Mouse (Mus musculus) megakaryocyte-erythroid progenitor cell, adult 5-6 weeks (primary cell): ENCODE measurements at regions not wholly inside any gene's neighbourhood (a gene's known extent, or its start where the extent isn't known, plus 50 kb on each side); places are given as distances from the start of the nearest gene placed in this dataset.
"Not testable (repeated sequence)": the region's sequence is repeated elsewhere in the genome, so short reads cannot be mapped to it uniquely, and the experiment has no call there.

Source experiments
- ATAC-seq: replicated peaks from 2 replicates; pipeline ENCODE4 v1.8.0; 2016; ENCODE audit warnings: mild to moderate bottlenecking, inconsistent platforms; ENCODE audit not compliant: severe bottlenecking, poor library complexity, low FRiP score, low TSS enrichment

DNA sequence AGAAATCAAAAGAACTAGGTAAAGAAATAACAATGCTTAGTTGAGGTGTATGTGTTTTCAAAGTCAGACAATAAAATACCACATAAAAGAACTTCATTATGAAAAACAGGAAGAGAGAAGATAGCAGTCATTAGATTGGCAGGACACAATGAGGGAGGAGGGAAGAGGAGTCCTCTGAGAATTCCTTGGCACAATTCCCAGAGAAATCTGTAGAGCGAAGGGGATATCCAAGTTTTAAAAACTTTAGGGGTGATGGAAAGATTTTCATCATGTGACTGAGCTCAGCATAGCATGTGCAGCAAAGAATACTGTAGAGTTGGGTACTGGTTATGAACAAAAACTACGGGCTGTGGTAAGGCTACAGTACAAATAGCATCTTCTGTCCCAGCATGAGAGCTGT lies 141.3 kb upstream of the Ddhd1 start:
- ATAC-seq, result no peak

DNA sequence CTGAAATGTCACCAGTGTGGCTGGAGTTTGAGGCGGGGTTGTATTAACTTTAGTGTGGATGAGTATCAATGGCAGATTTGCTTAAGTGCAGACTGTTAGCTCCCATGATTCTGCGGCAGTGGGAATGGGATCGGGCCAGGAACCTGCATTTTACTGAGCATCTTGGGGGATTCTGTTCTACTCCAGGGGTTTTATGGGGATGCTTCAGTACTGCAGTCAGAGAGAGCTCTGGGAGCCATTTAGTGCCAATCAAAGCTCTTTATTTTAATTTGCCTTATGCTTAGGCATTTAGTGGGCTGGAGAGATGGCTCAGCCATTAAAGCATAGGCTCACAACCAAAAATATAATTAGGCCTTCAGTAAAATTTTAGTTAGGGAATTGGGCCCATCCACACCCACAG lies 148.0 kb upstream of the Ddhd1 start:
- ATAC-seq, result no peak

DNA sequence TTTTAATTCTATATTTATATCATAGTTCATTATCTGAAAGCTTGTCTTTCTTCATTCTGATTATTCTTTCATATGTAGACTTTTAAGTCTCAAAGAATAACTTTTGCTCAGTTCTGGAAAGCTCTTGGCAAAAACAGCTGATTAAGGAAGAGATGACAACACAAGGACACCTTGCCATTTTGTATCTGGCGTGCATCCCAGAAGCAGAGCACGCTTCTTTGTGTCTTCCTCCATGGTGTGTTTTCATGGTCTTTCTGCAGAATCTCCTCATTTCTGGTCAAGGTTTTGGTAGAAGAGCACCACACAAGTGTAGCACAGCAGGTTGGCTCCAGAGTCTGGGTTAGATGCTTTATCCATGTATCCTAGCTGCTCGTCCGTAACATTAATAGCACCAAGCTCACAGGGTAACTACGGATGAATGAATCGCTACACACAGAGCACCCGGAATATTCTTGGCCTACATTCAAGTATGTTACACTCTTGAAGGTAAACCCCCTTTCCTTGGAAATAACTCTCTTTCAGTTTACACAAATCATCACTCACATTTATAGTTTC lies 148.9 kb upstream of the Ddhd1 start:
- ATAC-seq, result no peak

GRCm38 (mm10) chr14:45807767-45808166 lies 149.8 kb upstream of the Ddhd1 start:
- no peak for ATAC-seq

GRCm38 (mm10) chr14:45809491-45809890 lies 151.5 kb upstream of the Ddhd1 start:
- no peak for ATAC-seq

GRCm38 (mm10) chr14:45810101-45810500 lies 152.2 kb upstream of the Ddhd1 start:
- no peak for ATAC-seq

GRCm38 (mm10) chr14:45810630-45811029 lies 152.7 kb upstream of the Ddhd1 start:
- no peak for ATAC-seq

DNA sequence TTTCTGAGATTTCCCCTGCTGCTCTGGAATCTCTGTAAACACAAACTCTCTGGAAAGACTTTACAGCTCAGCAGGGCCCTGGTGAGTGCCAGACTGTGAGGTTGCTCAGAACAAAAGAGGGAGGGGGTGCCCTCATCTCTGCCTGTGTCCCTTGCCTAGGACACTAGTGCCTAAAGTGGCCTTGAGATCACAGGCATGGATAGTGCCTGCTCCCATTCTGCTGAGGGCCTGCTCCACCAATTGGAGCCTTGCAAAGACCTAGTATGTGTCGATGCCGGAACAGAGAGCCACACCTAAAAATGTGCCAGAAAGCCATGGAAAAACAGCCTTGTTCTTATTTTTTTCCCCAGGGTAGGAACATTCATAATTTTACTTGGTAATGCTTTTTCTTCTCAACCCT lies 157.7 kb upstream of the Ddhd1 start:
- no peak for ATAC-seq

GRCm38 (mm10) chr14:45816611-45817010 lies 158.7 kb upstream of the Ddhd1 start:
- not testable (repeated sequence) for ATAC-seq

- ATAC-seq, result no peak
Observed at GRCm38 (mm10) chr14:45817756-45818155, 159.8 kb upstream of the Ddhd1 start.

GRCm38 (mm10) chr14:45824601-45825000 lies 166.7 kb upstream of the Ddhd1 start:
- no peak for ATAC-seq

DNA sequence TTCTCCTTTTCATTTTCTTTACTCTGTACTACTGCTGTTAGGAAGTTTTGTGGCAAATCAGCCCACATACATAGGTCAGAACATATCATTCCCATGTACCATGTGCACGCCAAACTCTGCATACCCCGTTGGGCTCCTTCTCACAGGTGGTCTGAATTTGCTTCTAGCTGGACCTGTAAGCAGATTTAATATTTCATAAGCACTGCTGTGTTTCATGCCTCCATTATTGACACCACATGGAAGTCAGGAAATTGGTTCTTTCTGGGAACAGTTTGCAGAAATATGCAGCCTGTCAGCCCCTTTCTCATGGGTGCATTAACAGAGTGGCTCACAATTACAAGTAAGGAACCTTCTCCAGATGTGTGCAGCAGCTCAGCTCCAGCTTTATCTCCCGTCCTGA lies 168.1 kb upstream of the Ddhd1 start:
- ATAC-seq, result no peak

DNA sequence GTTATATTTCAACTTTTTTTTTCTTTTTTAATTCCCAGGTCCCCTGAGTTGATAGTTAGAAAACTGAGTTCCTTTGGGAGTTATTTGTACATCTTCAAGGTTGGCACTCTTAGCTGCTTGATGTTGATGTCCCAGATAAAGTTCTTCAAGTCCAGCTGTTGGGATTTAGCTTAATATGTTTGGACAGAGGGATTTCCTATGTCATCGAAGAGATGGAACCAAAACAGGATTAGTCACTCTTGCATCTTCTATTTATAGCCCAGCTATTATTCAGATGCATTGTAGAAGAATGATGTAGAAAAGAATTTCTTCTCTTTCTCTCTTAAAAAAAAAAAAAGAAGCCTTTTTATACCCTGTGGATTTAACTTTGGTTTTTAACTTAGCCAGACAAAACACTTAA lies 169.2 kb upstream of the Ddhd1 start:
- no peak for ATAC-seq

- no peak for ATAC-seq
Observed at GRCm38 (mm10) chr14:45830457-45830856, 172.5 kb upstream of the Ddhd1 start.

GRCm38 (mm10) chr14:45837039-45837438 lies 179.1 kb upstream of the Ddhd1 start:
- ATAC-seq, result no peak

DNA sequence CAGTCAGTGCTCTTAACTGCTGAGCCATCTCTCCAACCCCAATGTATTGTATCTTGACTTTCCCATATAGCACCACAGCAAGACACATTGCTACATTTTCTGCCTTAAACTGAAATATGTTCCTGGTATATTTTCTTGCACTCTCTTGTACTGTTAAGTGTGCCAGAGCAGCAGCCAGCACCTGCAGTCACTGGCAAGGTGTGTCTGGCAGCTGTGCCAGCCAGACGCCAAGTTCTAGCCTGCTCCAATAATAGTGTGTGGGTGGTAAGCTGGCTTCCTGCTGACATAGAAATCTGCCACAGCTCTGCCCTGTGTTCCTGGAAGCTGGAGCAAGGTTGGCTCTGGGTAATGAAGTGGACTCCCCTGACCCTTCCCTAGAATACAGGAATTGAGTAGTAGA lies 185.9 kb upstream of the Ddhd1 start:
- ATAC-seq, result no peak

- ATAC-seq, result no peak
Observed at GRCm38 (mm10) chr14:45850588-45850987, 192.6 kb upstream of the Ddhd1 start.

DNA sequence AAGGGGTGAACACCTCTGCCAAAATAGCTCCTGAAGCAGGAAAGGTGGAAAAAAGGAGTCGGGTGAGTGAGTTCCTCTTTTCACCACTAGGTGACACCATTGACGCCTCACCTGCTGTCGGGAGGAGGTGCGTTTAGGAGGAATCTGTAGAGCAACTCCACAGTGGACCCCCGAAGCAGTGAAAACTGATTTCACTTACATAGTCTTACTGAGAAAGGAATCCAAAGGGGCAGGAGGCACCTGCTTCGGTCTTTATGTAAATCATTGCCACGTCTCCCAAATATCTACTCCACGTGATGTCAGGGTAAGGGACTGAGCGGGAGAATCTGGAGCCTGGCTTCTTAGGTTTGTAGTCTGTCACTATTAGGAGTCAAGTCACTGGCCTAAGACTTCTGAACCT lies 220.5 kb upstream of the Ddhd1 start:
- 0 out of 2 replicates have a peak, but pooled peaks have one; percentile 41 for ATAC-seq

DNA sequence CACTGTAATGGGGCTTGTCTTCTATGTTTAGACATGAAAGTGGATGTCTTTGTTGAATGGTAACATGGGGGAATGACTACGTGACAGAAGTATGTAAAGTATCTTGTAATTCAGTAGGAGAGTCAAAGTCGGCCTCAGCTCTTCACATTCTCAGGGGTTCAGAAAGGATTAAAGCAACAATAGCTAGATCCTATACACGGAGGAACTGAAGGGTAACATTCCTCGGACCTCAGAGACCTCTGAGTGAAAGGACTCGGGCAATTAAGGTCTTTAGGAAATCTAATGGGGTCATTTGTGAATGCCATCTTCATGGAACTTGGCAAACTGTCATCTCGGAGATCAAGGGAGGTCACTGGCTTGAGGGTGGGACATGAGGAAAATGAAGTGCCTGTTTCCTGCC lies 262.8 kb upstream of the Ddhd1 start:
- ATAC-seq, result no peak

DNA sequence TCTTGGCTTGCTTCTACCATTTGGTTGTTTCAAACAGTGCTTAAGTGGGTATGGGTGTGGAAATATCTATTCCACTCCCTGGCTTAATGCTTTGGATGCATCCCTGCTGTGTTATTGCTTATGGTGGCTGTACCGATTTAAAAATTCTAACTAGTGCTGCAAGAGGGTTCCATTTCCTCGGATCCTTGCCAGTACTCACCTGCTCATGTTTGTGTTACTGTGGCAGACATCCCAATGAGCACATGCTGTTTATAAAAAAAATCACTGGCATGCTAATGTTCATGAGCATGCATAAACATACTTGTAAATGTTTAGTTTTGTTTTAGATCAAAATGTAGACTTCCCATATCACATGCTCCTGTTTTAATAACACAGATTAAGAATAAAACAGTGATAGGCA lies 285.6 kb upstream of the Ddhd1 start:
- ATAC-seq, result no peak

GRCm38 (mm10) chr14:45944101-45944500 lies 286.2 kb upstream of the Ddhd1 start:
- ATAC-seq, result no peak

DNA sequence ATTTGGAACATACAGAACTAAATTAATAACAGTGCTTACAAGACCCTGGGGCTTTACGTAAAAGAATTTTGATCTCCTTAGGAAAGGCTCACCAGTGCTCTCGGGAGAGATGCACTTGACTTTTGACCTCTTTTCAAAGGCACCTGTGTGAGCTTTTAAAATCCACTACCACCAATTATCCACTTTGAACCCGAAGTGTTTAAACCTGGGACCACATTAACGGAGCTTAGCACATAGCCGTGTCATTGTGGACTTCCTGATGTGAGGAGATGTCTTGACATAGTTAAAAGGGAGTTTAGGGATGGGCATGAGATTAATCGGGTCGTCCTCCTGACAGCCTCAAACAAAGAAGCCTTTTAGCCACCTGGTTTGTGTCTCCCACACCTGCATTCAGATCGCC lies 286.6 kb upstream of the Ddhd1 start:
- no peak for ATAC-seq
